Mouse (Mus musculus) adrenal gland, adult 2 months (tissue): Measurements from ENCODE around the gene Polr1e. TPM values are rescaled to one million over a fixed set of nuclear protein-coding genes. Genes with fewer than 3 reads are reported as not detected.
"Not testable (repeated sequence)": the region's sequence is repeated elsewhere in the genome, so short reads cannot be mapped to it uniquely, and the experiment has no call there.

Experiments used
- DNase-seq: peaks from one replicate; pipeline ENCODE4 v3.0.0; 2021
- polyA plus RNA-seq: library from polyadenylated mRNA; depleted of rRNA; stranded (reverse); fragments of >200 nt; gene quantifications from 2 replicates; pipeline ENCODE4 v1.2.3, GENCODE M21; 2012; rRNA removed
- total RNA-seq, 2 experiments: library from RNA; stranded (reverse); gene quantifications; 2 replicates each; pipeline ENCODE4 v1.2.3; 2021

Polr1e gene
- total and polyA plus RNA-seq, 3 experiments: 2.9 to 16.3 (median 13.0) TPM

DNA sequence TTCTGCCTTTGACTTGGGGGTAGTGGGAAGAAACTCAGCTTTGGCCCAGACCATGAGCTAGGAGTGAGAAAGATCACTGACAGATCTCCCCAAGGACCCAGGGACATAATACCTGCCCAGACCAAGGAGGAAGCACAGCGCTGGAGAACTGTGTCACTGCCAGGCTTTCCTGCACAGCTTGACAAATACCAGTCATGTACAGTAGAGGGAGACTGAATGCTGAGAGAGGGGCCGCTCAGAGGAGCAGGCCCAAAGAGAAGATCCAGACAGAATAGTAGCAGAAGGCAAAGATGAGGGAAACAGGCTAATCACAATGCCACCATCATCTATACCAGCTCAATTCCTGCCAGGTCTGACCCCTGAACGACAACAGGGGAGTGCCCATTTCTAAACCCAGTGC is 36.5 kb downstream of the Polr1e start:
- no peak for DNase-seq

DNA sequence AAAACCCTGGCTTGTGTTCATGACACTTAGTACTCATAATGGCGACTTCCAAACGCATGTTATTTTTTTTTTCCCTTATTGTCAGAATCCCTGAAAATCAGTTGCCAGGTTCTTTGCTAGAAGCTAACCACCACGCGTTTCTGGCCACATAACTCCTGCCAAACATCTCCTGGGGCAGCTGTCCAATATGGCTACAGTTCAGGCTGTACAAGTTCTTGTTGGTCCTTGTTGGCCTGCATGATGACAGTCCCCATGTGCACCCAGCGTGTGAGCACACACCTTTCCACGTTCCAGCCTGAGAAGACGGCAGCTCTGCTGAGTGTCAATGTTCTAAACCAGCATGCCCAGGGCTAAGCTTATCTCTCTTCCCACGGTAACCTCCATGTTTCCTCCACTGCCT is 37.1 kb downstream of the Polr1e start:
- no peak for DNase-seq

DNA sequence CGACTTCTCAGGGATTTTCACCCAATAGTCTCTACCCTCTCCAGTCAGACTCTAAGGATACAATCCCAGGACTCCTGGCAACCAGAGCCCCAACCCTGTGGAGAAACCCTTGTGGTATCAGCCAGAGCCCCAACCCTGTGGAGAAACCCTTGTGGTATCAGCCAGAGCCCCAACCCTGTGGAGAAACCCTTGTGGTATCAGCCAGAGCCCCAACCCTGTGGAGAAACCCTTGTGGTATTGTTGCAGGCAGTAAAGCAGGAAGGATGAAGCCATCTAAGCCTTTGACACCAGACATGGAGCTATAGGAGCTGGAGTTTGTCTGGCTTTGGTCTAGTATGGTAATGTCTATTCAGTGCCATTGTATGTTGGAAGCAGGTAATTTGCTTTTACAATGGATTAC is 45.5 kb downstream of the Polr1e start:
- not testable (repeated sequence) for DNase-seq

DNA sequence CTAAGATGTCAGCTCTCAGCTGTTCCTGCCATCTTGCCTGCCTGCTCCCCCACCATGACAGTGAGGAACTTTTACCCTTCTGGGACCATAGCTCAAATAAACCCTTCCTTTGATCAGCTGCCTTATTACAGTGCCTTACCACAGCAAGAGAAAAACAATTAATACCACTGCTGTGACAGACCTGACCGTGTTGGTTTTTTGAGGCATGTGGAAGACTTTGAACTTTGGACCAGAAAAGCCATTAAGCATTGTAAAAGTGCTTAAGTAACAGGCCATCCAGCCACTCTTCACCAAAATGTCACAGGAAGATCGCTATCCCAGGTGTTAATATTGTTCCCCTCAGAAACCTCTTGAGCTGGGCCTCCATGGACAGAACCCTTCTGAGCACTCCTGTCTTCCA is 46.2 kb downstream of the Polr1e start:
- DNase-seq: no peak

DNA sequence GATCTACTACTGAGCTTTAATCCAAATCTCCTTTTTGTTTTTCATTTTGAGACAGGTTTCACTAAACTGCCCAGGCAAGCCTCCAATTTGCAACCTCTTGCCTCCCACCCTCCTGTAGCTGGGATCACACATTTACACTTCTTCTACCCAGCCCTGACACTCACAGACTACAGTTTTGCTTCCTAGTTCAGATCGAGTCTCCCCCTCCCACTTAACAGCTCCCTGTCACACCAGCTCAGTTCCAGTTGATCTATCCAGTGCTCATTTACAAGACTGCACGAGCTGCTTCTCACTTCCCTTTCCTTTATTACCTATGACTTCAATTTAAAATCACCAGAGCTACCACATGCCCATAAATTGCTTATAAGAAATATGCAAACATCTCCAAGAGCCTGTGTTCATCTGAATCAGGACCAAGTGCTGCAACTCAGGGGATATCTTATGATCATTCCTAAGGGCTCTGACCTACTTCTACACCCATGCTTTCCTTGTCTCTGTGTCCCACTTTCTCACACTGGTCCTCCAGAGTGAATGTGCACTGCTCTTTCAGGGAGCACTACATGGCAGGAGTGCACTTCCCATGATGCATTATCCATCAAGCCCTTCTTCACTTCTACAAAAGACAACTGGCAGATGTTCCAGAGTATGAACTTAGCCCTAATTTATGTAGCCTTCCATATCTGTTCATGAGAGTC is 47.8 kb downstream of the Polr1e start:
- no peak for DNase-seq

DNA sequence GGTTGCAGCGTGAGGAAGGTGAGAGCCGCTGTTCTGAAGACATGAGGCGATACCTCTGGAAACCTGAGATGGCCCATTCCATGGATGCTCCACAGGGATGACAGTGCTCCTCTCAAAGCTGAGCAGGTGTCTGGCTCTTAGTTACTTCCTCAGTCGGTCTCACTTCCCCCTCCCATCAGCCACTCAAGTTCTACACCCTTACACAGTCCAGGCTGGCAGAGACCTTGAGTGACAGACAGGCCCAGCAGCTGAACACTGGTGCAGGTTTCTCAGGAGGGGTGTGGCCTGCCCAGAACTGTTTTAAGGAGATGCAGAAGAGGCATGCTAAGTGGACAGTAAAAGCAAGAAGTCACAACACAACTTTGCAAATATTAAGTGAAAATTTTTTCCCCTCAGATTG is 49.4 kb downstream of the Polr1e start:
- no peak for DNase-seq

DNA sequence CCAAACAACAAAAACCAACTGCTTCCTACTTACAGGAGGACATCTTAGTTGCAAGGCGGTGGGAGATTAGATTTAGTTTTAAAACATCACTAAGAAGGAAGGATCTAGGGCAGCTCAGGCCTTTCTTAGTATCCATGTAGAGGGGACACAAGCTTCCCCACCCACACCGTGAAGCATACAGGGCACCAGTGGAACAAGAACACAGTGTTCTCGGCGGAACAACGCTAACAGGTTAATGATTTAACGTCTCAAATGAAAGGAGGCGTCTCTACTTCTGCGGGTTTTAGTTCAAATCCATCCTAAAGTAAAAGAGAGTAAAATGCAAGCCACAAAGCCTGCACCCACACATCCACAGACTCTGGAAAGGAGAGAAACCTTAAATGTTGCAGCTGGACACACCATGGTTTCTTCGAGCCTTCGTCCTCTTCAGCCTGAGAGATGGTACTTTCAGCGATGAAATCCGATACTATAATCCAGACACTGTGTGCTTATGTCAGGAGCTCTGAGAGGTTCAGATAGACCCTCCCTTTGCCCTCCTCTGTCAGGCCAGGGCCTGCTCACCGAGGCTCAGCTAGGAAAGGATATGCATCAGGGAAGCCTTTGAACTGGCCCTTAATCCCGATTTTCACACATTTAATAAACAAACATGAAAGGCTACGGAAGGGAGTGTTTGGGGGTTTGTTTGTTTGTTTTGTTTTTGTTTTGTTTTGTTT is 54.0 kb downstream of the Polr1e start:
- no peak for DNase-seq

DNA sequence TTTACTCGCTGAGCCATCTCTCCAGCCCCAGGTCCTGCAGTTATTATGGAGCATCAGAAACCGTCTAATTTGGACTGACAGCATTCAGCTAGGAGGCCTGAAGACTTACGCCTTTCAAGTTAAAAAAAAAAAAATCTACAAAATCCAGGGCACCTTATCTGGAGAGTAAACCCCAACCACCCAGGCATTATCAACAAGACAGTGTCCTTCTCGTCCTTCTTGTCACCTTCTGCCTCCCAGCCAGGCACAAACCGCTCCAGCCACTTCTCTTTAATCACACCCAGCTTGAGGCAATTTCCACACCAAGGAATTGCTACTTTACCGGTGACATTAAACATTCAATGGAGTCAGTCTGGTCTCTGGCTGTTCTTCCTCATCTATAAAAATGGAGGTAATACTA is 55.2 kb downstream of the Polr1e start:
- no peak for DNase-seq

DNA sequence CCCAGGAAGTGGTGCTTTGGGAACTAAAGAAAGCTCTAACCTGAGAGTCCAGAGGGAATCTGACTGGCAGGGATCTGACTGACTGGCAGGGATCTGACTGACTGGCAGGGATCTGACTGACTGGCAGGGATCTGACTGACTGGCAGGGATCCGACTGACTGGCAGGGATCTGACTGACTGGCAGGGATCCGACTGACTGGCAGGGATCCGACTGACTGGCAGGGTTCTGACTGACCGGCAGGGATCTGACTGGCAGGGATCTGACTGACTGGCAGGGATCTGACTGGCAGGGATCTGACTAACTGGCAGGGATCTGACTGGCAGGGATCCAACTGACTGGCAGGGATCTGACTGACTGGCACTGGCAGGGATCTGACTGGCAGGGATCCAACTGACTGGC is 62.7 kb downstream of the Polr1e start:
- DNase-seq: not testable (repeated sequence)

DNA sequence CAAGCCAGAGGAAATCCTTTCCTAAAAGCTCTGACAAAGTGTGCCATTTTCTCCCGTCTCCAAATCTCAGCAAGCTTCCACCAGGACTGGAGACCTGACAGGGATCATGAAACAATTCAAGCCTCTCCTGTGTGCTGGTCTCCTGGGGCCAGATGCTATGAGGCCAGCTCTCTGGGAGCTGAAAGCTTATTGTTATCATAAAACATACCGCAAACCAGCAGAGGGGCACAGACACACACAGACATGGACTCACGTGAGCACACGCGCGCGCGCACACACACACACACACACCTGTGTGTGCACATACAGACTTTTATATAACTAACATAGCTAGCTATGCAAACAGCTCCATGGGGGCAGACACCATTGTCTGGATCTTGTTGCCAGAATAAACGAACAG is 64.6 kb downstream of the Polr1e start:
- no peak for DNase-seq

DNA sequence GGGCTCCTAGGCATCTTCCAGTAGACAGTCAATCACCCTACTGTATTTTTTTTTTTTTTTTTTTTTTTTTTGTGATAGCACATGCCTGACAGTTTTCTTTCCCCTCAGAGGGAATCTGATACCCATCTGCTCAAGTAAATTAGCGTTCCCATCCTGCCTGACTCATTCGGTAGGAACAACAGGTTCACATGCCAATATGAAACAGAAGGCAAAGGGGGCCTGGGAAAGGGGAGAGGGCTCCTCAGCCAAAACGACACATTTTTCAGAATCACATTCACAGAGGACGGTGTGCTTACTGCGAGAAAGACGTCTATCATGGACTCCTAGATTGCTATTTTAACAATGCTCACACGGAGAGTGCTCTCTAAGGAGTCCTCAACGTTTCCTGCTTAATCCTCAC is 65.1 kb downstream of the Polr1e start:
- no peak for DNase-seq

DNA sequence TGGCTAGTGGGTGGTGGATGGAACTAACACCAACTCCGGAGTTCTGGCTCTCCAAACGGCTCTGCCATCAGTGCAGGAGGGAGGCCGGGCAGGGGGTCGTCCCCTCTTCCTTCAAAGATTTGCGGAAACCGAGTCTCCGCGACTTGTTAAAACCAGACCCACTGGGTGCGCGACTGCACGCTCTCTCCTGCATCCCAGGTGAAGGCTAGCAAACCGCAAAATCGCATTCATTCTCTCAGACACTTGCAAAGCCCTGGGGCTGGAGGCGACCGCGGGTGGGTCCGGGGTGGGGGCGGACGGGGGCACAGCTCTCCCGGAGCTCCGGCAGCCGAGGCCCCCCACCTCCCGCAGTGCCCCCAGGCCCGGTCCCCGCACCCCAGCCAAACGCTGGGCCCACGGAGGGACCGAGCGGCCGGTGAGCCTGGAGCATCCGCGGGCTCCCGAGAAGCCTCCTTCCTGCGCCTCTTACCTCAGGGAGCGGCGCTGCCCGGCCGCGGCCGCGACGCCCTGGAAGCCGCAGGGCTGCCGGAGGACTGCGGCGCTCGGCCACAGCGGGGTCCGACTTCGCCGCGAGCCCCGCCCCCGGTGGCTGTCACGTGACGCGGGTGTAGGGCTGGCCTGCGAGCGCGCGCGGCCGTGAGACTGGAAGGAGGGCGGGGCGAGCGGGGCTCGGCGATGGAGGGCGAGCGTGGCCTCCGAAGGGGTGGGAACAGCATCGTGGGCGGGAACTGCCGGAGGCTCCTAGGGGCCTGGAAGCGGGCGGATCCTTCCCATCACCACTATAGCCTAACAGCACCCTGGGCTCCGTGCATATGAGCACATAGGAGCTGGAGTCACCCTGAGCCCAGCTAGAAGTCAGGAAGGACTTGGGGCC is 65.9 kb downstream of the Polr1e start, which contains the start of gene Fbxo10:
TSS of gene Fbxo10 (minus strand) at position 584 of the 874 bp plus-strand sequence.
- DNase-seq: peak; percentile 96

DNA sequence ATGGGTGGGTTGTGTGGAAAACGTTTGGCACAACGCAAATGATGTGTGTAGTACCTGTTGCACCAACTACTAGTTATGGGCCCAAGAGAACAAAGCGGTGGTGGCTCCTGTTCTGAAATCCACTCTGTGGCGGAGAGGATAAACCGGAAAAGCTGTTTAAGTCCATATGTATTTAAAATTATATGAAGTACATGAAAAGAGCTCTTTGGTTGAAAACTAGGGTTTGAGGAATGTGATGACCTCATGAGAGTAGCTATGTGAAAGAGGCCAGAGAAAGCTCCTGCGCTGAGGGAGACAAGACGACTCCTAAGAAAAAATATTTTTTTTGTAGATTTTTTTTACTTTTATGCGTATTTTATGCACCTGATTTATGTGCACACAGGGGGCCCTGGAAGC is 66.5 kb downstream of the Polr1e start:
- DNase-seq: no peak

Other genes starting within 250 kb of the Polr1e start
- gene Grhpr, start 37.2 kb upstream of the Polr1e start, total RNA-seq: 100 to 1,000 TPM; 139 to 220 TPM
- 280 and 300 TPM in 2 replicates for gene Grhpr, start 37.2 kb upstream of the Polr1e start, polyA plus RNA-seq
- 10 to 100 TPM in 1 of 2 experiments, 1 to 10 TPM in 1; 8.9 to 12.0 TPM for gene Zbtb5, start 6.2 kb upstream of the Polr1e start, total RNA-seq
- gene Zbtb5, start 6.2 kb upstream of the Polr1e start, polyA plus RNA-seq: 13.1 and 21.3 TPM in 2 replicates
- 10 to 100 TPM in 1 of 2 experiments, 1 to 10 TPM in 1; 6.7 to 12.0 TPM for gene Fbxo10, start 66.0 kb downstream of the Polr1e start, total RNA-seq
- 15.0 and 16.0 TPM in 2 replicates for gene Fbxo10, start 66.0 kb downstream of the Polr1e start, polyA plus RNA-seq
- 100 to 1,000 TPM in 1 of 2 experiments, 10 to 100 TPM in 1; 77.9 to 111 TPM for gene Tomm5, start 89.5 kb downstream of the Polr1e start, total RNA-seq
- 46.0 and 52.3 TPM in 2 replicates for gene Tomm5, start 89.5 kb downstream of the Polr1e start, polyA plus RNA-seq
- 1 to 10 TPM; 5.2 to 7.4 TPM for gene Frmpd1, start 166.3 kb downstream of the Polr1e start, total RNA-seq
- gene Frmpd1, start 166.3 kb downstream of the Polr1e start, polyA plus RNA-seq: 3.7 and 4.0 TPM in 2 replicates